Mouse (Mus musculus) limb, embryonic 13.5 days (tissue): ENCODE data around the gene Vmn2r31. TPM values are rescaled to one million over a fixed set of nuclear protein-coding genes. Genes with fewer than 3 reads are reported as not detected.
A peak's percentile ranks its signal among the peaks of the same experiment; 100 is the strongest.
"Not testable (repeated sequence)": the region's sequence is repeated elsewhere in the genome, so short reads cannot be mapped to it uniquely, and the experiment has no call there.

Experiments
- ATAC-seq: fragments of 200-750 bp; cut with Nextera tagmentation; 2 replicates; pipeline ENCODE4 v1.8.0; 2017; ENCODE audit warnings: low read depth, moderate number of reproducible peaks, moderate TSS enrichment; ENCODE audit not compliant: low FRiP score
- H3K27ac ChIP-seq: fragments of 300-500 bp; sonication (generic); 2 replicates; pipeline ENCODE4 v1.5.1; 2015; ENCODE audit warnings: inconsistent platforms, mild to moderate bottlenecking, moderate library complexity
- H3K27me3 ChIP-seq: fragments of 300-500 bp; sonication (generic); 2 replicates; pipeline ENCODE4 v1.6.1; 2015; ENCODE audit warnings: mild to moderate bottlenecking, inconsistent platforms
- H3K36me3 ChIP-seq: fragments of 300-500 bp; sonication (generic); 2 replicates; pipeline ENCODE4 v1.6.1; 2015; ENCODE audit warnings: inconsistent platforms, mild to moderate bottlenecking, moderate library complexity
- H3K4me1 ChIP-seq: fragments of 300-500 bp; sonication (generic); 2 replicates; pipeline ENCODE4 v1.6.1; 2015; ENCODE audit warnings: inconsistent platforms
- H3K4me2 ChIP-seq: fragments of 300-500 bp; sonication (generic); replicated peaks from 2 replicates; pipeline ENCODE4 v1.6.1; 2015; ENCODE audit warnings: inconsistent platforms, mild to moderate bottlenecking, moderate library complexity
- H3K4me3 ChIP-seq: fragments of 300-500 bp; sonication (generic); 2 replicates; pipeline ENCODE4 v1.5.1; 2015; ENCODE audit warnings: moderate library complexity, mild to moderate bottlenecking, inconsistent platforms
- H3K9ac ChIP-seq: fragments of 300-500 bp; sonication (generic); 2 replicates; pipeline ENCODE4 v1.6.1; 2015; ENCODE audit warnings: mild to moderate bottlenecking, inconsistent platforms
- H3K9me3 ChIP-seq: fragments of 300-500 bp; sonication (generic); 2 replicates; pipeline ENCODE4 v1.6.1; 2016; ENCODE audit warnings: inconsistent platforms
- WGBS: fragments of 180-500 bp; shearing (Covaris S2); methylation state at CpG from one replicate; pipeline ENCODE4 v1.1.7; 2015; 5-methylcytosine and 5-hydroxymethylcytosine counted together
- polyA plus RNA-seq: library from polyadenylated mRNA; unstranded; fragments of >200 nt; fragmentation: Nextera tagmentation; extraction: Ambion mirVana; gene quantifications from 2 replicates; pipeline ENCODE4 v1.2.1, GENCODE M21; 2015

The Vmn2r31 gene
- 0.01 TPM in 1 of 2 replicates, not detected in the other for polyA plus RNA-seq

GRCm38 (mm10) chr7:7399603-7400002 is at the start of gene Vmn2r31:
TSS of gene Vmn2r31 (minus strand) at chr7:7399703.
- not testable (repeated sequence) for H3K36me3 ChIP-seq, H3K4me3 ChIP-seq, H3K27me3 ChIP-seq, H3K9ac ChIP-seq, H3K9me3 ChIP-seq, H3K4me2 ChIP-seq, H3K4me1 ChIP-seq, ATAC-seq, H3K27ac ChIP-seq

GRCm38 (mm10) chr7:7374431-7374830 is 25.1 kb downstream of the Vmn2r31 start, which contains the start of gene Gm45783:
TSS of gene Gm45783 (minus strand) at chr7:7374573.
- not testable (repeated sequence) for H3K9me3 ChIP-seq, H3K4me1 ChIP-seq, H3K36me3 ChIP-seq, ATAC-seq, H3K27ac ChIP-seq, H3K9ac ChIP-seq, H3K27me3 ChIP-seq
- 49% methylated on average over 12 of the region's 12 CpGs for WGBS
- Histone ChIP-seq H3K4me2 (0 out of 2 replicates have a peak within 1 kb of the TSS, but pooled peaks have one; percentile 16), H3K4me3 (peak within 1 kb of the TSS; percentile 18)

- not testable (repeated sequence) for ATAC-seq, H3K4me3 ChIP-seq, H3K27ac ChIP-seq, H3K27me3 ChIP-seq, H3K9ac ChIP-seq, H3K4me2 ChIP-seq, H3K4me1 ChIP-seq, H3K9me3 ChIP-seq, H3K36me3 ChIP-seq
- WGBS: 57% methylated on average over 1 of the region's 1 CpGs
Measured at GRCm38 (mm10) chr7:7337509-7337908, 62.0 kb downstream of the Vmn2r31 start, which contains the start of gene Vmn2r30. TSS of gene Vmn2r30 (minus strand) at chr7:7337609.

Other genes with a start within 250 kb of the Vmn2r31 start
- 3.4 and 3.7 TPM in 2 replicates for gene Zfp418, start 228.4 kb downstream of the Vmn2r31 start, polyA plus RNA-seq
- 10.0 TPM in 2 replicates for gene Zfp772, start 189.7 kb downstream of the Vmn2r31 start, polyA plus RNA-seq
- 1.2 and 1.9 TPM in 2 replicates for gene Vmn2r29, start 152.4 kb downstream of the Vmn2r31 start, polyA plus RNA-seq
- gene Gm45844, start 121.4 kb downstream of the Vmn2r31 start, polyA plus RNA-seq: 4.6 and 4.9 TPM in 2 replicates
- 47.7 and 50.5 TPM in 2 replicates for gene Clcn4, start 98.9 kb downstream of the Vmn2r31 start, polyA plus RNA-seq
- gene Vmn2r30, start 62.1 kb downstream of the Vmn2r31 start, polyA plus RNA-seq: 0.03 TPM in 1 of 2 replicates, not detected in the other
- 0.51 and 0.57 TPM in 2 replicates for gene Gm45783, start 25.1 kb downstream of the Vmn2r31 start, polyA plus RNA-seq
- gene Vmn2r32, start 80.3 kb upstream of the Vmn2r31 start, polyA plus RNA-seq: not detected in 2 replicates
- not detected in 2 replicates for gene Vmn2r33, start 167.1 kb upstream of the Vmn2r31 start, polyA plus RNA-seq